Mouse (Mus musculus) CH12.LX (cell line): ENCODE data around the gene Kbtbd8. TPM values are rescaled to one million over a fixed set of nuclear protein-coding genes. Genes with fewer than 3 reads are reported as not detected.

Source experiments
- DNase-seq: peaks from one replicate; pipeline ENCODE4 v3.0.0-alpha.2; 2013; ENCODE audit errors: extremely low read depth
- H3K27ac ChIP-seq: 2 replicates; pipeline ENCODE4 v1.5.1; 2012; ENCODE audit warnings: low read depth, mild to moderate bottlenecking, control low read depth, moderate library complexity; ENCODE audit not compliant: insufficient read depth
- H3K27me3 ChIP-seq: replicated peaks from 2 replicates; pipeline ENCODE3; 2012; ENCODE audit warnings: inconsistent platforms
- H3K36me3 ChIP-seq, 2 experiments: replicated peaks in 1 of 2; 2 replicates each; pipeline versions ENCODE3 to v1.6.1; 2012; ENCODE audit warnings: inconsistent platforms in 1 of 2, low read length in 1 of 2, mild to moderate bottlenecking in 1 of 2, mixed read lengths in 1 of 2, moderate library complexity in 1 of 2; ENCODE audit not compliant: control insufficient read depth in 1 of 2, insufficient read depth in 1 of 2
- H3K4me1 ChIP-seq, 2 experiments: 2 replicates each; pipeline ENCODE4 v1.6.1; 2012; ENCODE audit warnings: inconsistent platforms in 1 of 2, moderate library complexity in 1 of 2; ENCODE audit not compliant: insufficient read depth in 2 of 2, control insufficient read depth in 1 of 2
- H3K4me2 ChIP-seq: 2 replicates; pipeline ENCODE4 v1.6.1; 2012; ENCODE audit warnings: low read depth, mild to moderate bottlenecking, control low read depth; ENCODE audit not compliant: poor library complexity, insufficient read depth, severe bottlenecking
- H3K4me3 ChIP-seq, 3 experiments: fragments of 150-350 bp in 1 of 3; sonication (generic) in 1 of 3; replicated peaks in 1 of 3; 2 replicates each; pipeline versions ENCODE3 to v1.5.1; 2011 to 2012; ENCODE audit warnings: low read depth in 2 of 3, low read length in 2 of 3, mild to moderate bottlenecking in 2 of 3, moderate library complexity in 2 of 3, control low read depth in 1 of 3, improper control_type of control experiment in 1 of 3, inconsistent platforms in 1 of 3, mixed read lengths in 1 of 3; ENCODE audit not compliant: poor library complexity in 1 of 3
- H3K79me2 ChIP-seq: replicated peaks from 2 replicates; pipeline ENCODE4 v1.6.1; 2012; ENCODE audit warnings: mild to moderate bottlenecking, moderate library complexity; ENCODE audit not compliant: control insufficient read depth, poor library complexity, insufficient read depth, severe bottlenecking; ENCODE audit errors: extremely low read depth
- H3K9ac ChIP-seq: 2 replicates; pipeline ENCODE4 v1.6.1; 2012; ENCODE audit warnings: low read depth, mild to moderate bottlenecking, control low read depth, moderate library complexity; ENCODE audit not compliant: insufficient read depth
- H3K9me3 ChIP-seq: replicated peaks from 2 replicates; pipeline ENCODE3; 2012; ENCODE audit warnings: low read length, inconsistent platforms, mixed read lengths
- BHLHE40 ChIP-seq: IDR thresholded peaks from 2 replicates; pipeline ENCODE4 v1.6.1; 2011; ENCODE audit warnings: mild to moderate bottlenecking, low read depth, low read length, improper control_type of control experiment
- ELF1 ChIP-seq: IDR thresholded peaks from 2 replicates; pipeline ENCODE4 v1.6.1; 2014; ENCODE audit warnings: low read depth, mild to moderate bottlenecking, inconsistent platforms, low read length, improper control_type of control experiment
- EP300 ChIP-seq: IDR thresholded peaks from 2 replicates; pipeline ENCODE4 v1.6.1; 2011; ENCODE audit warnings: low read length, improper control_type of control experiment
- ETS1 ChIP-seq: conservative IDR thresholded peaks from 2 replicates; pipeline ENCODE4 v1.6.1; 2012; ENCODE audit warnings: low read depth, mild to moderate bottlenecking, inconsistent platforms, low read length, improper control_type of control experiment, moderate library complexity
- GABPA ChIP-seq: IDR thresholded peaks from 2 replicates; pipeline ENCODE4 v1.6.1; 2012; ENCODE audit warnings: low read depth, low read length, improper control_type of control experiment, inconsistent platforms; ENCODE audit not compliant: insufficient replicate concordance
- IRF4 ChIP-seq: IDR thresholded peaks from 2 replicates; pipeline ENCODE4 v1.6.1; 2014; ENCODE audit warnings: low read depth, mild to moderate bottlenecking, inconsistent platforms, low read length, improper control_type of control experiment
- JUN ChIP-seq: IDR thresholded peaks from 2 replicates; pipeline ENCODE4 v1.6.1; 2011; ENCODE audit warnings: low read depth, mild to moderate bottlenecking, low read length, improper control_type of control experiment, moderate library complexity; ENCODE audit not compliant: insufficient read depth
- JUND ChIP-seq: conservative IDR thresholded peaks from 2 replicates; pipeline ENCODE4 v1.6.1; 2011; ENCODE audit warnings: low read depth, low read length, improper control_type of control experiment
- KAT2A ChIP-seq: IDR thresholded peaks from 2 replicates; pipeline ENCODE4 v1.6.1; 2012; ENCODE audit warnings: low read length, improper control_type of control experiment, inconsistent platforms; ENCODE audit not compliant: insufficient replicate concordance
- MAZ ChIP-seq: IDR thresholded peaks from 2 replicates; pipeline ENCODE4 v1.6.1; 2012; ENCODE audit warnings: low read depth, mild to moderate bottlenecking, inconsistent platforms, low read length, improper control_type of control experiment, moderate library complexity
- MEF2A ChIP-seq: IDR thresholded peaks from 2 replicates; pipeline ENCODE4 v1.6.1; 2014; ENCODE audit warnings: low read depth, mild to moderate bottlenecking, inconsistent platforms, low read length, improper control_type of control experiment, borderline replicate concordance
- NRF1 ChIP-seq: IDR thresholded peaks from 2 replicates; pipeline ENCODE4 v1.6.1; 2014; ENCODE audit warnings: low read depth, mild to moderate bottlenecking, inconsistent platforms, low read length, improper control_type of control experiment, moderate library complexity
- POLR2A ChIP-seq: IDR thresholded peaks from 2 replicates; pipeline ENCODE4 v1.6.1; 2011; ENCODE audit warnings: low read depth, mild to moderate bottlenecking, improper control_type of control experiment, low read length
- POLR2AphosphoS2 ChIP-seq: IDR thresholded peaks from 2 replicates; pipeline ENCODE4 v1.6.1; 2011; ENCODE audit warnings: low read depth, low read length, improper control_type of control experiment
- RAD21 ChIP-seq: IDR thresholded peaks from 2 replicates; pipeline ENCODE4 v1.6.1; 2011; ENCODE audit warnings: low read depth, mild to moderate bottlenecking, low read length, improper control_type of control experiment, moderate library complexity
- SMC3 ChIP-seq: IDR thresholded peaks from 2 replicates; pipeline ENCODE4 v1.6.1; 2011; ENCODE audit warnings: low read depth, low read length, improper control_type of control experiment
- TCF12 ChIP-seq: IDR thresholded peaks from 2 replicates; pipeline ENCODE4 v1.6.1; 2014; ENCODE audit warnings: low read depth, mild to moderate bottlenecking, inconsistent platforms, low read length, improper control_type of control experiment
- UBTF ChIP-seq: IDR thresholded peaks from 2 replicates; pipeline ENCODE4 v1.6.1; 2012; ENCODE audit warnings: low read depth, mild to moderate bottlenecking, inconsistent platforms, low read length, improper control_type of control experiment, moderate library complexity
- USF1 ChIP-seq: IDR thresholded peaks from 2 replicates; pipeline ENCODE4 v1.6.1; 2014; ENCODE audit warnings: low read depth, mild to moderate bottlenecking, inconsistent platforms, low read length, improper control_type of control experiment
- ZMIZ1 ChIP-seq: IDR thresholded peaks from 2 replicates; pipeline ENCODE4 v1.6.1; 2012; ENCODE audit warnings: low read depth, mild to moderate bottlenecking, inconsistent platforms, low read length, improper control_type of control experiment
- dilution Hi-C: fragments of 300-500 bp; cut with MboI; formaldehyde crosslinking; loops from 2 replicates; pipeline ENCODE4 v1.14.3; 2020; ENCODE audit warnings: low sequenced_read_pairs; ENCODE audit not compliant: extremely low pct_unique_long_range_greater_than_20kb, extremely low pct_ligation_motif_present
- in situ Hi-C: fragments of 300-500 bp; cut with MboI; formaldehyde crosslinking; loops from 3 replicates; pipeline ENCODE4 v1.14.3; 2019; ENCODE audit warnings: low sequenced_read_pairs, low pct_ligation_motif_present, low pct_unique_long_range_greater_than_20kb, mixed read lengths
- polyA plus RNA-seq: library from polyadenylated mRNA; unstranded; fragments of >175 nt; gene quantifications from 2 replicates; pipeline ENCODE4 v1.2.1, GENCODE M21; 2012; ENCODE audit warnings: low read depth; ENCODE audit not compliant: insufficient read length
- total RNA-seq, 2 experiments: library from RNA; depleted of rRNA; stranded (reverse); fragments of 300-350 nt in 1 of 2; fragments of >200 nt in 1 of 2; gene quantifications; 2 replicates each; pipeline ENCODE4 v1.2.3; 2012 to 2014

Kbtbd8 gene
- total and polyA plus RNA-seq, 3 experiments: 1.9 to 12.3 (median 5.0) TPM

DNA sequence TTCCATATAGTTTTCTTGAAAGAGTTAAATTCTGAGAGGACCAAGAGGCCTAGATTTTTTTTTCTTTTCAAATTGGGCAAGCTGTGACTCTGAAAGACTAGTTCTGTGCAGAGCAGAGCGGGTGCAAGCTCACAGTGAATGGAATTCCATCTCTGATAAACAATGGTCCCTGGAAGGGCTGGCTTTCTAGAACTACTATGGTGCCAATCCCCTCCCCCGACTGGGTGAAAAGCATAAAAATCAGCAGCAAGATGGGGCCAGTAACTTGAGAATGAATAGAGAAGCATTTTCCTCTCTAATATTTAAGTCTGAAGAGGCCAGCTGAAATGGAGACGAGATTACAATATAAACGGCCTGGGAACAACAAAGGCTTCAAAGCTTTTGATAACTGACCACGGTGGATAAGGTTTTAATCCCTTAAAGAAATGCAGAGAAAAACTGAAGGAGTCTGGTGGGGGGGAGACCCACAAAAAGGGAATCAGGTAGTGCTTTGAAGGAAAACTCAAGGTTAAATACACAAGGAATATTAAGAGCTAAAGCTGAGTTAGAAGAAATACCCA, 50.7 kb downstream of the Kbtbd8 start:
- Histone ChIP-seq H3K27me3 (no peaks in the 10 kb centered on the region), H3K27ac (no peak overlapping the region), H3K79me2 (no peaks in the 10 kb centered on the region), H3K4me3 (no peak overlapping the region), H3K4me2 (no peak overlapping the region), H3K9me3 (no peaks in the 10 kb centered on the region), H3K36me3 (no peaks in the 10 kb centered on the region), H3K4me1 (peaks cover 0 to 14% of the 10 kb centered on the region in 2 experiments; a peak in 2 of 4 replicates), H3K9ac (no peak overlapping the region)
- dilution Hi-C loops: no loop called here
- no peak for DNase-seq
- in situ Hi-C loops: no loop called here
- TF ChIP-seq NRF1 (no peak), ELF1 (no peak), MEF2A (no peak), POLR2AphosphoS2 (no peak), USF1 (no peak), ETS1 (no peak), POLR2A (no peak), UBTF (no peak)

DNA sequence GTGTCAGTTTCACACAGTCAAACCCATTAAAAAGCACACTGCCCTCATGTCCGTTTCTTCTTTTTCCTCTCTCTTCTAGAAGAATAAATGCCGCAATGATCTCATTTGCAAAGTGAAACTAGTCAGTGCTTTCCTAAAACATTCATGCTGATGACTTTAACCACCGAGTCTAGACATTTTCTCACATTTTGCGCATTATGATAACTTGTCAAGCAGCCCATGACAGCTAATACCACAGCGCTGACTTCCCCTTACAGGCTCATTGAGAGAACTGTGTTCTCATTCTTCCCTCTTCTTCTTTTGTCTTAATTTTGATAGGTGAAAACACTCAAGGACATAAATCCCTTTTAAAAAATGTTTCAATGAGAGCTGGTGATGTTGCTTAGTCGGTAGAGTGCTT, 52.4 kb downstream of the Kbtbd8 start:
- Histone ChIP-seq H3K9ac (no peak overlapping the region), H3K4me2 (peak overlapping the region; percentile 75; the same call in 1 of the 2 replicates), H3K4me3 (no peak overlapping the region), H3K9me3 (no peaks in the 10 kb centered on the region), H3K79me2 (no peaks in the 10 kb centered on the region), H3K27ac (no peak overlapping the region), H3K4me1 (peaks cover 0 to 14% of the 10 kb centered on the region in 2 experiments; a peak in 2 of 4 replicates), H3K27me3 (no peaks in the 10 kb centered on the region), H3K36me3 (no peaks in the 10 kb centered on the region)
- in situ Hi-C loops (no loop called here), dilution Hi-C loops (no loop called here)
- DNase-seq: peak; percentile 77
- TF ChIP-seq RAD21 (no peak), SMC3 (no peak), JUN (no peak), IRF4 (peak; percentile 37; the same call in 1 of the 2 replicates), KAT2A (no peak), NRF1 (no peak), JUND (no peak), GABPA (no peak), EP300 (0 out of 2 replicates have a peak, but pooled peaks have one; percentile 15), ZMIZ1 (no peak), BHLHE40 (no peak), MAZ (no peak), TCF12 (no peak), POLR2A (no peak)
